Mouse (Mus musculus): ENCODE results near the gene Schip1. TPM values are rescaled to one million over a fixed set of nuclear protein-coding genes. Genes with fewer than 3 reads are reported as not detected.

Gene Schip1
- polyA plus RNA-seq, 1 experiment, result 29.5 TPM

DNA sequence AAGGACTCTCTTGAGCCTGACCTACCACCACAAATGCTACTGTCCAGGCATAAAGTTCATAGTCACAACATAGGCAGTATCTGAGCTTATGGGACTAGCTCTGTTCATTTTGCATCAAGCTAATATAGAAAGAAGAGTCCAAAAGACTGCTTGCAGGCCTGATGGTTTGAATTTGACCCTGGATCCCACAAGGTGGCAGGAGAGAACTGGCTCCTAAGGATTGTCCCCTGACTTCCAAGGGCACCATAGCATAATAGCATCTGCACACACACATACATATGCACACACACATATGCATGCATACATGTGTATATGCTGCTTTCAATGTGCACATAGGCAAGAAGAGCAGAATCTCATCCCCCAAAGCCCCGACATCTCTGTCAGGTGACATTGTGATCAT lies 405.0 kb downstream of the Schip1 start:
- DNase-seq, result no peak
- 63% methylated on average over 1 of the region's 1 CpGs for WGBS
- Histone ChIP-seq H3K4me1 (ENCODE audit: control insufficient read depth, insufficient read depth, low read length) (peaks cover 5% of the 10 kb centered on the region; the same call in 1 of the 2 replicates), H3K4me3 (replicated peaks; ENCODE audit: extremely low read depth, low read depth, low read length) (no peak overlapping the region)
- TF ChIP-seq CTCF (IDR thresholded peaks at IDR 0.05; ENCODE audit: insufficient read depth, low read length) (peak; percentile 47; the same call in 1 of the 2 replicates), POLR2A (IDR thresholded peaks at IDR 0.05; ENCODE audit: borderline replicate concordance, extremely low read depth, low read depth, low read length) (no peak)

DNA sequence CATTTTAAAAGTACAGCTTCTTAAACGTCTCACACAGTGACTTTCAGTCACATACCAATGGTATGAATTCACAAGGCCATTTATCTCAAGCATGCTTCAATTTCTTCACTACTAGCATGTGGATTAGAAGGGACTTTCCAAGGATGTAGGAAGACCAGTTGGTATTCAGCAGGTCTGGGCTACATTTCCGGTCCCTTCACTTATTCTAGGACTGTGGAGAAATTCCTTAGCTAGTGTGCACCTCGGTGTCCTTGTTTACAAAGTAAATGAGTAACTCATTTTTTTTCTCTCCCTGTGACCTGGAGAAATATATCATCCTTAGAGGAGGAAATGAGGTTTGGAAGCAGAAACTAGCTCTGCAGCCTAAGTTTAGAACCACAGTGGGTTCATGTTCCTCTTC lies 405.5 kb downstream of the Schip1 start:
- TF ChIP-seq POLR2A (IDR thresholded peaks at IDR 0.05; ENCODE audit: borderline replicate concordance, extremely low read depth, low read depth, low read length), result no peak
- no peak for TF ChIP-seq CTCF (IDR thresholded peaks at IDR 0.05; ENCODE audit: insufficient read depth, low read length)
- Histone ChIP-seq H3K4me1 (ENCODE audit: control insufficient read depth, insufficient read depth, low read length) (peaks cover 5% of the 10 kb centered on the region; the same call in 1 of the 2 replicates), H3K4me3 (replicated peaks; ENCODE audit: extremely low read depth, low read depth, low read length) (no peak overlapping the region)
- DNase-seq, result no peak
- WGBS, result 33% methylated on average over 3 of the region's 3 CpGs

DNA sequence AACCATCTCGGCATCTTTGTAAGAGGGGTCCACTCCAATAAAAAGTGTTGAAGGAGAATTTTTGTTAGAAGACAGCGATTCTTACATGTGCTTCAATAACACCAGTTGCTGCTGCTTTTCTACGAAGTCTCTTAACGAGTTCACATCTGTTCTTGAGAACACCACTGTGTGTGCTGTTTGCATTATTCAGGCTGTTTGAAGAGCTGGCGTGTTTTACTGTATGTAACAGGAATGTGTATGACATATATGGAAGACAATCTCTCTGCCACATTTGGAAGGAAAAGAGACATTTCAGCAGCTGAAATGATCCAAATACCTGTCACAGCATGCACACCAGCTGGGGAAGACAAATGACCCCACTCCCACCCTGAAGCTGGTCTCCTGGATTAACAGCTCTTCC lies 406.0 kb downstream of the Schip1 start:
- Histone ChIP-seq H3K4me1 (ENCODE audit: control insufficient read depth, insufficient read depth, low read length) (peaks cover 5% of the 10 kb centered on the region; the same call in 1 of the 2 replicates), H3K4me3 (replicated peaks; ENCODE audit: extremely low read depth, low read depth, low read length) (no peak overlapping the region)
- TF ChIP-seq POLR2A (IDR thresholded peaks at IDR 0.05; ENCODE audit: borderline replicate concordance, extremely low read depth, low read depth, low read length) (no peak), CTCF (IDR thresholded peaks at IDR 0.05; ENCODE audit: insufficient read depth, low read length) (no peak)
- DNase-seq, result no peak
- WGBS, result 62% methylated on average over 5 of the region's 5 CpGs

DNA sequence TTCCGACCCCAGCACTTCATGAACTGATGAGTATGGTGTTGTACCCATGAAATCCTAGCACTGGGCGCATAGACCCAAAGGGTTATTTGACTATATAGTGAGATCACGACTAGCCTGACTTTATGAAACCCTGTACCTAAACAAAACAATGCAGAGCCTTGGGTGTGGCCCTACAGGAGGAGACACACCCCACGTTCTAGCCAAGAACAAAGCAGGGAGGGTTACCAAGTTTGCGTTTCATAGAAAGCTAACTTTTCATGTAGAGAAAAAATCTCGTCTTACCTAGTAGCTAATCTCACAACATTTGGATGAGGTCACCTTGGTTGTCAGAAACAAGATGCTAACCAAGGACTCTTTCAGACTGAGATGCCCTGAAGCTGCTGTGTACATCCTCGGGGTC lies 411.7 kb downstream of the Schip1 start:
- DNase-seq, result no peak
- H3K4me3 ChIP-seq (replicated peaks; ENCODE audit: extremely low read depth, low read depth, low read length), result no peak overlapping the region
- WGBS, result 73% methylated on average over 7 of the region's 7 CpGs
- TF ChIP-seq CTCF (IDR thresholded peaks at IDR 0.05; ENCODE audit: insufficient read depth, low read length) (no peak), POLR2A (IDR thresholded peaks at IDR 0.05; ENCODE audit: borderline replicate concordance, extremely low read depth, low read depth, low read length) (no peak)
- H3K4me1 ChIP-seq (ENCODE audit: control insufficient read depth, insufficient read depth, low read length), result no peaks in the 10 kb centered on the region

DNA sequence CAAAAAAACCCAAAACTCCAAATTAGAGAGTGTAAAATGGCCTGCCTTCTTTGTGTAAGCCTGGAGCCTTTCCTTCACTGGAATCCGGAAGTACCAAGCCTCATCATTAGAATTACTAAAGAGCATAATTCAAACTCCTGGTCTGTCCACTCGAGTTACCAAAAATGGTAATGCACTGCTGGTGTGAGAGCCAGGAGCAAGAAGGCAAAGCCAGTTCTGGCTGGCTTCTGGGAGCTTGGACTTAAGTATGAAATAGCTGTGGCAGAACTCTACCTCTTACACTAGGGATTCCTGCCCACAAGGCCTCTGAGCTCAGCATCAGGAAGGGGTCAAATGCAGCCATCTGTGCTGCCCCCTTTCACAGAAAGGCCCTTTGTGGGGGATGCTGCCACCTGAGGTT lies 412.9 kb downstream of the Schip1 start:
- TF ChIP-seq POLR2A (IDR thresholded peaks at IDR 0.05; ENCODE audit: borderline replicate concordance, extremely low read depth, low read depth, low read length) (no peak), CTCF (IDR thresholded peaks at IDR 0.05; ENCODE audit: insufficient read depth, low read length) (no peak)
- WGBS, result 59% methylated on average over 2 of the region's 2 CpGs
- no peak overlapping the region for H3K4me3 ChIP-seq (replicated peaks; ENCODE audit: extremely low read depth, low read depth, low read length)
- DNase-seq, result no peak
- no peaks in the 10 kb centered on the region for H3K4me1 ChIP-seq (ENCODE audit: control insufficient read depth, insufficient read depth, low read length)

DNA sequence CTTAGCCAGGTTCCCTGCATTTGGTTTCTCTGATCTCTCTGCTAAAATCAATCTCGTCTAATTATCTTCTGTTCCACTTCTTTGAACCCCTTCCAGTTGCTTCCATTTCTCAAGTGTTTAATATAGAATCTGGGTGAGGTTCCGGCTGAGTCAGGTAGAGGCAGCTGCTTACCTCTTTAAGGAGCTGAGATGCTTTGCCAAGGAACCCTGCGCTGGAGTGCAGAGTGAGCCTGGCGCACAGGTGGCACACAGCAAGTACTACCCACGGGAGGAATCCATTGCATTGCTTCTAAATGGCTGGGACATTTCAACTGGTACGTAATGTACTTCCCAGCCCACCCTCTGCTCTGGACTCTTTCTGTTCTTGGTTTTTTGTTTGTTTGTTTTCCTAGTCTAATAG lies 414.7 kb downstream of the Schip1 start:
- 70% methylated on average over 6 of the region's 6 CpGs for WGBS
- no peak for DNase-seq
- TF ChIP-seq POLR2A (IDR thresholded peaks at IDR 0.05; ENCODE audit: borderline replicate concordance, extremely low read depth, low read depth, low read length) (no peak), CTCF (IDR thresholded peaks at IDR 0.05; ENCODE audit: insufficient read depth, low read length) (no peak)

DNA sequence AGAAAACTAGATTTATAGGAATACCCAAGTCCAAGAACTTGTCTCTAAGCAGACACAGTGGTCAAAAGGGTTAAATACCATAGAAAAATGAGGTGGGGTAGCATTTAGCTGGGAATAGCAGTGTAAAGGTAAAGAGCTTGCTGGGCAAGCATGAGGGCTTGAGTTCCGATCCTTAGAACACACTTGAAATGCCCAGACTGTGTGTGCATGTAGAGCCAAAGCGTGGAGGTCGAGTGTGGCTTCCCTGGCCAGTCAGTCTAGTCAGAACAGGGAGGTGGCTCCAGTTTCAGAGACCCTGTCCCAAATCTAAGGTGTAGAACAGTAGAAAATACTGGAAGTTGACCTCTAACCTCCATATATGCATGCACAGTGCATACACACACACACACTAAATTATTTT lies 418.9 kb downstream of the Schip1 start:
- TF ChIP-seq POLR2A (IDR thresholded peaks at IDR 0.05; ENCODE audit: borderline replicate concordance, extremely low read depth, low read depth, low read length) (no peak), CTCF (IDR thresholded peaks at IDR 0.05; ENCODE audit: insufficient read depth, low read length) (no peak)
- WGBS, result 91% methylated on average over 3 of the region's 3 CpGs
- no peak for DNase-seq
- Histone ChIP-seq H3K4me3 (replicated peaks; ENCODE audit: extremely low read depth, low read depth, low read length) (no peak overlapping the region), H3K4me1 (ENCODE audit: control insufficient read depth, insufficient read depth, low read length) (no peaks in the 10 kb centered on the region)

More for the DNA sequence above, 414.7 kb downstream of the Schip1 start:
- Histone ChIP-seq H3K4me3 (replicated peaks; ENCODE audit: extremely low read depth, low read depth, low read length) (no peak overlapping the region), H3K4me1 (ENCODE audit: control insufficient read depth, insufficient read depth, low read length) (no peaks in the 10 kb centered on the region)

DNA sequence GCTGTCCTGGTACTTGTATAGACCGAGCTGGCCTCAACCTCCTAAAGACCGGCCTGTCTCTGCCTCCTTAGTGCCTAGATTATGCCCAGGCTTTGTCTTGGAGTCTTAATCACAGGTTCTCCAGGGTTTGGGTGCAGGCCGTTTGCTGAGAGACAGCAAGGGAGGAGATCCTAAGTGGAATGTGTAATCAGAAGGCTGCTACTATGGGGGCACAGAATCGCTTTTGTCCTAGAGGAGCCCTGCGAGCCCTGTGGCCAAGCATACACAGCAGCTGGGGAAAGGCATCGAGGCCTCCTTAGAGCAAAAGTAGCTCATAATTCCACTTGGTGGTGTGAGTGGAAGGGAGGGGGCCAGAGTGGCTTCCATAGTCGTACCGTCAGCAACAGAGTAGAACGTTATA lies 419.4 kb downstream of the Schip1 start:
- no peak overlapping the region for H3K4me3 ChIP-seq (replicated peaks; ENCODE audit: extremely low read depth, low read depth, low read length)
- TF ChIP-seq CTCF (IDR thresholded peaks at IDR 0.05; ENCODE audit: insufficient read depth, low read length), result no peak
- no peak for TF ChIP-seq POLR2A (IDR thresholded peaks at IDR 0.05; ENCODE audit: borderline replicate concordance, extremely low read depth, low read depth, low read length)
- no peaks in the 10 kb centered on the region for H3K4me1 ChIP-seq (ENCODE audit: control insufficient read depth, insufficient read depth, low read length)
- WGBS, result 82% methylated on average over 9 of the region's 9 CpGs
- DNase-seq, result no peak

DNA sequence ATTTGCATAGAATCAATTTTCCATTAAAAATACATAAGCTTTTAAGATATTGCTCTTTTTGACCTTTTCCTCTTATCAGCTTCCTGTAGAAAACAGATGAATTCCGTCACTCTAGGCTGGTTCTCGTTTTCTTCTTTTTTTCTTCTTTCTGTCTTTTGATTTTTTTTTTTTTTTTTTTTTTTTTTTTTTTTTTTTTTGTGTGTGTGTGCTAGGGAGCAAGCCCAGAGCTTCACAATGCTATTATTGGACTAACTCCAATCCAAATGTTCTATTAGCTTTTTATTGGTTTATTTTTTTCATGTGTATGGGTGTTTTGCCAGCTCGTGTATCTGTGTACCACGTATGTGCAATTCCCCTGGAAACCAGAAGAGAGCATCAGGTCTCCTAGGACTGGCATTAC lies 420.0 kb downstream of the Schip1 start:
- 81% methylated on average over 4 of the region's 4 CpGs for WGBS
- no peak for DNase-seq
- no peak for TF ChIP-seq POLR2A (IDR thresholded peaks at IDR 0.05; ENCODE audit: borderline replicate concordance, extremely low read depth, low read depth, low read length)
- no peak overlapping the region for H3K4me3 ChIP-seq (replicated peaks; ENCODE audit: extremely low read depth, low read depth, low read length)
- H3K4me1 ChIP-seq (ENCODE audit: control insufficient read depth, insufficient read depth, low read length), result no peaks in the 10 kb centered on the region

DNA sequence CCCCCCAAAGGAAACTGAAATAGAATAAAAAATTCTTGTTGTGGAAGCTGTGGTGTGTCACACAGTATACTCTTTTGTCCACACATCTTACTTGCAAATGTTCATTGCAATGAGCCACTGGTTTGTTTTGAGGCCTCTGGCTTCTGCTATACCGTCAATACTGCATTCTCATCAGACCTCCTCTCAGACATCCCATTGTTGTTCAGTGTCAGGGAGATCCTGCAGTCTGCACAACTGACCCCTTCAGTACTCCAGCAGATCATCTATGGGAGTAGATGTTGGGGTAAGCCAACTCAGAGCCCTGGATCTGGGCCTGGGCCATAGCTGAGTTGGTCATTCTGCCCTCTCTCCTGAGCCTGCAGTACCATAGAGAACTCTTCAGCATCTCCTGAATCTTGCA lies 423.0 kb downstream of the Schip1 start:
- no peaks in the 10 kb centered on the region; the same call in 1 of the 2 replicates for H3K4me1 ChIP-seq (ENCODE audit: control insufficient read depth, insufficient read depth, low read length)
- H3K4me3 ChIP-seq (replicated peaks; ENCODE audit: extremely low read depth, low read depth, low read length), result no peak overlapping the region
- 81% methylated on average over 1 of the region's 1 CpGs for WGBS
- DNase-seq, result no peak
- TF ChIP-seq POLR2A (IDR thresholded peaks at IDR 0.05; ENCODE audit: borderline replicate concordance, extremely low read depth, low read depth, low read length), result no peak
- no peak for TF ChIP-seq CTCF (IDR thresholded peaks at IDR 0.05; ENCODE audit: insufficient read depth, low read length)

All from lung, adult 2 months (tissue).